Mouse (Mus musculus) intestine, postnatal 0 days (tissue): Measurements from ENCODE around the gene Ppp1r12b. TPM values are rescaled to one million over a fixed set of nuclear protein-coding genes. Genes with fewer than 3 reads are reported as not detected.

Source experiments
- ATAC-seq: fragments of 200-750 bp; cut with Nextera tagmentation; 2 replicates; pipeline ENCODE4 v1.8.0; 2017; ENCODE audit warnings: mild to moderate bottlenecking, moderate TSS enrichment, moderate library complexity
- H3K27ac ChIP-seq: fragments of 300-500 bp; sonication (generic); 2 replicates; pipeline ENCODE4 v1.5.1; 2014; ENCODE audit warnings: mild to moderate bottlenecking, low read depth, low read length, moderate library complexity
- H3K27me3 ChIP-seq: fragments of 300-500 bp; sonication (generic); replicated peaks from 2 replicates; pipeline ENCODE4 v1.6.1; 2014; ENCODE audit warnings: low read length, mixed read lengths; ENCODE audit not compliant: control insufficient read depth, insufficient read depth
- H3K36me3 ChIP-seq: fragments of 300-500 bp; sonication (generic); 2 replicates; pipeline ENCODE4 v1.6.1; 2014; ENCODE audit warnings: mild to moderate bottlenecking, moderate library complexity; ENCODE audit not compliant: control insufficient read depth, insufficient read depth
- H3K4me1 ChIP-seq: fragments of 300-500 bp; sonication (generic); replicated peaks from 2 replicates; pipeline ENCODE4 v1.6.1; 2014; ENCODE audit warnings: antibody characterized with exemption, low read length, mixed read lengths; ENCODE audit not compliant: control insufficient read depth, insufficient read depth
- H3K4me2 ChIP-seq: fragments of 300-500 bp; sonication (generic); replicated peaks from 2 replicates; pipeline ENCODE4 v1.6.1; 2014; ENCODE audit warnings: low read depth, mild to moderate bottlenecking, moderate library complexity
- H3K4me3 ChIP-seq: fragments of 300-500 bp; sonication (generic); 2 replicates; pipeline ENCODE4 v1.5.1; 2014; ENCODE audit warnings: low read depth, low read length
- H3K9ac ChIP-seq: fragments of 300-500 bp; sonication (generic); 2 replicates; pipeline ENCODE4 v1.6.1; 2014; ENCODE audit warnings: mild to moderate bottlenecking, low read depth, low read length
- H3K9me3 ChIP-seq: fragments of 300-500 bp; sonication (generic); 2 replicates; pipeline ENCODE4 v1.6.1; 2016; ENCODE audit warnings: mixed run types; ENCODE audit not compliant: control insufficient read depth
- CTCF ChIP-seq: sonication (generic); IDR thresholded peaks from 2 replicates; pipeline ENCODE4 v1.5.1; 2016; ENCODE audit warnings: low read depth, mild to moderate bottlenecking, control low read depth, antibody characterized with exemption, moderate library complexity
- WGBS: fragments of 180-500 bp; shearing (Covaris S2); extraction: QIAGEN DNeasy Blood & Tissue Kit; methylation state at CpG from one replicate; pipeline ENCODE4 v1.1.7; 2014; 5-methylcytosine and 5-hydroxymethylcytosine counted together
- polyA plus RNA-seq: library from polyadenylated mRNA; unstranded; fragments of >200 nt; fragmentation: Nextera tagmentation; extraction: Ambion mirVana; gene quantifications from 2 replicates; pipeline ENCODE4 v1.2.1, GENCODE M21; 2015

Ppp1r12b gene
- polyA plus RNA-seq, 1 experiment from 2014 or later, result 11.5 TPM

- no peak overlapping the region for H3K4me3 ChIP-seq
- H3K9ac ChIP-seq, result no peak overlapping the region
- no peak overlapping the region for H3K27ac ChIP-seq
- no peaks in the 10 kb centered on the region for H3K27me3 ChIP-seq
- TF ChIP-seq CTCF, result no peak
- peaks cover 21% of the 10 kb centered on the region for H3K36me3 ChIP-seq
- whole genome bisulfite sequencing, result 61% methylated on average over 13 of the region's 13 CpGs
- no peak for ATAC-seq
- no peaks in the 10 kb centered on the region for H3K9me3 ChIP-seq
- no peak overlapping the region for H3K4me2 ChIP-seq
- 0 out of 2 replicates have a peak, but pooled peaks cover 3% of the 10 kb centered on the region for H3K4me1 ChIP-seq
These were observed 200.1 kb downstream of the Ppp1r12b start for GRCm38 (mm10) chr1:134755548-134756189.

GRCm38 (mm10) chr1:134754818-134755217, 200.9 kb downstream of the Ppp1r12b start:
- no peak for TF ChIP-seq CTCF
- no peaks in the 10 kb centered on the region for H3K9me3 ChIP-seq
- H3K4me1 ChIP-seq, result 0 out of 2 replicates have a peak, but pooled peaks cover 3% of the 10 kb centered on the region
- no peak overlapping the region for H3K4me2 ChIP-seq
- H3K9ac ChIP-seq, result no peak overlapping the region
- H3K27ac ChIP-seq, result no peak overlapping the region
- 68% methylated on average over 10 of the region's 10 CpGs for WGBS
- no peak for ATAC-seq
- no peak overlapping the region for H3K4me3 ChIP-seq
- no peaks in the 10 kb centered on the region for H3K27me3 ChIP-seq
- H3K36me3 ChIP-seq, result peaks cover 15% of the 10 kb centered on the region

- ATAC-seq, result peak; percentile 27; the same call in 1 of the 2 replicates
- H3K9me3 ChIP-seq, result no peaks in the 10 kb centered on the region
- H3K4me3 ChIP-seq, result no peak overlapping the region
- H3K4me1 ChIP-seq, result 0 out of 2 replicates have a peak, but pooled peaks cover 3% of the 10 kb centered on the region
- H3K4me2 ChIP-seq, result no peak overlapping the region
- TF ChIP-seq CTCF, result peak; percentile 40
- H3K9ac ChIP-seq, result no peak overlapping the region
- H3K36me3 ChIP-seq, result peaks cover 7% of the 10 kb centered on the region; the same call in 1 of the 2 replicates
- peak overlapping the region; percentile 46; the same call in 1 of the 2 replicates for H3K27ac ChIP-seq
- 50% methylated on average over 13 of the region's 13 CpGs for WGBS
- no peaks in the 10 kb centered on the region for H3K27me3 ChIP-seq
These were observed 201.8 kb downstream of the Ppp1r12b start for GRCm38 (mm10) chr1:134753751-134754630.

- Histone ChIP-seq H3K9me3 (no peaks in the 10 kb centered on the region), H3K4me1 (0 out of 2 replicates have a peak, but pooled peaks cover 3% of the 10 kb centered on the region), H3K9ac (no peak overlapping the region), H3K4me3 (no peak overlapping the region), H3K27ac (no peak overlapping the region), H3K4me2 (no peak overlapping the region), H3K27me3 (no peaks in the 10 kb centered on the region), H3K36me3 (peaks cover 4% of the 10 kb centered on the region; the same call in 1 of the 2 replicates)
- 79% methylated on average over 5 of the region's 5 CpGs for WGBS
- no peak for ATAC-seq
- TF ChIP-seq CTCF, result no peak
These were observed 203.3 kb downstream of the Ppp1r12b start for GRCm38 (mm10) chr1:134752447-134752846.

GRCm38 (mm10) chr1:134749889-134750288, 205.9 kb downstream of the Ppp1r12b start:
- 51% methylated on average over 7 of the region's 7 CpGs for WGBS
- no peak overlapping the region for H3K27ac ChIP-seq
- TF ChIP-seq CTCF, result no peak

More at GRCm38 (mm10) chr1:134749889-134750288, 205.9 kb downstream of the Ppp1r12b start:
- no peak overlapping the region for H3K9ac ChIP-seq
- 0 out of 2 replicates have a peak, but pooled peaks cover 3% of the 10 kb centered on the region for H3K4me1 ChIP-seq
- H3K4me3 ChIP-seq, result no peak overlapping the region
- no peaks in the 10 kb centered on the region for H3K9me3 ChIP-seq
- no peak overlapping the region for H3K4me2 ChIP-seq
- no peak for ATAC-seq
- H3K36me3 ChIP-seq, result peaks cover under 1% of the 10 kb centered on the region; the same call in 1 of the 2 replicates
- H3K27me3 ChIP-seq, result no peaks in the 10 kb centered on the region
